Mouse (Mus musculus): ENCODE results near the gene Tesmin.

GRCm38 (mm10) chr19:3357620-3358019 lies 31.0 kb upstream of the Tesmin start:
- no peak for TF ChIP-seq GATA1 (IDR thresholded peaks at IDR 0.05; ENCODE audit: low read length)
- no peak for TF ChIP-seq TAL1 (IDR thresholded peaks at IDR 0.05; ENCODE audit: low read length)

Data from erythroblast, embryonic 14.5 days (primary cell).